Mouse (Mus musculus) gastrocnemius, postnatal 36 days (tissue): Measurements from ENCODE around the gene Lrrc58. TPM values are rescaled to one million over a fixed set of nuclear protein-coding genes. Genes with fewer than 3 reads are reported as not detected.
A peak's percentile ranks its signal among the peaks of the same experiment; 100 is the strongest.

Experiments used
- DNase-seq, 2 experiments: peaks; one replicate each; pipeline ENCODE4 v3.0.0; 2022
- intact Hi-C: fragments of 180-260 bp; cut with DNase I; formaldehyde crosslinking; loops from one replicate; pipeline ENCODE4 v1.15.1; 2025
- total RNA-seq, 2 experiments: library from RNA; stranded (reverse); gene quantifications; 2 replicates each; pipeline ENCODE4 v1.2.3; 2021

Gene Lrrc58
- total RNA-seq, 2 experiments from 2014 or later: 42.5 to 46.2 TPM

DNA sequence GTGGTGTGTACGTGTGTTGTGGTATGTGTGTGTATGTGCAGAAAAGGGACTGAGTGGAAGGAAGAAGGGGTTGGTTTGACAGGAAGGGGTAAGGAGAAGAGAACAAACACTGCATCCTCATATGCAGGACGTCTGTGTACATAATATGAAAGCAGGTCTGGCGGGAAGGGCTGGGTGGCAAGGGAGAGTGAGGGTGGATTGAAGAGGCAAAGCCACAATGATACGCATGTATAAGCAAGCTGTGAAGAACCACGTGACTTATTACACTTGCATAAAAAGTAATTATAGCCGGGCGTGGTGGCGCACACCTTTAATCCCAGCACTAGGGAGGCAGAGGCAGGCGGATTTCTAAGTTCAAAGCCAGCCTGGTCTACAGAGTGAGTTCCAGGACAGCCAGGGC lies 2.3 kb upstream of the Lrrc58 start:
- no peak for DNase-seq
- intact Hi-C loops: loop anchor here (5.0 kb wide), 1 partner anchor 59 kb away; no protein-coding TSS in a partner anchor

DNA sequence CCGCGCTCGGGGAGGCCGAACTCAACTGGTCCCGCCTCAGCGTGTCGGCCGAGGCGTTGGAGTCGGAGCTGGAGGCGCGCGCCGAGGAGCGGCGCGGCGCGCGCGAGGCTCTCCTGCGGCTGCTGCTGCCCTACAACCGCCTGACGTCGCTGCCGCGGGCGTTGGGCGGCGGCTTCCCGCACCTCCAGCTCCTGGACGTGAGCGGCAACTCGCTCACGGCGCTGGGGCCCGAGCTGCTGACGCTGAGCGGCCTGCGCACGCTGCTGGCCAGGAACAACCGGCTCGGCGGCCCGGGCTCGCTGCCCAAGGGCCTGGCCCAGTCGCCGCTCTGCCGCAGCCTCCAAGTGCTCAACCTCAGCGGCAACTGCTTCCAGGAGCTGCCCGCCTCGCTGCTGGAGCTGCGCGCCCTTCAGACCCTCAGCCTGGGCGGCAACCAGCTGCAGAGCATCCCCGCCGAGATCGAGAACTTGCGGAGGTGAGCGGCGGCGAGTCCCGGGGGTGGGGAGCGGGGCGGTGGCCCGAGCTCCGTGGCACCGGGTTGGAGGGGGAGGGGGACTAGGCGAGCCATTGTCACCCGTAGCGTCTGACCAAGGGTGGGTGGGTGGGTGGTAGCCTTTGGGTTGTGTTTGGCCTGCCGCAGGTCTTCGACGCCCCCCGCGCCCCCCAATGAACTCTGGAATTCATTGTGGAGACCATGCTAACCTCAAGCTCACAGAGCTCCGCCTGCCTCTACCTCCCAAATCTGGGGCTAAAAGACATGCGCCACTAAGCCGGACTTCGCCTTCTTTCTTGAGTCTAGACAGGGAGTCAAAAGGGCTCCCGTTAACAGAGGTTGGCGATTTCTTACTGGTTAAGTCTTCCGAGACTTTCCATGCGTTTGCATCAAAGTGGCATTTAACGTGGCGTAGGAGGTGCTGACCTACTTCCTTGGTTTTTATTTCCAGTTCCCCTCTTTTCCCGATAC lies 599 bp downstream of the Lrrc58 start:
- intact Hi-C loops: loop anchor here (5.0 kb wide), 1 partner anchor 61 kb away; no protein-coding TSS in a partner anchor
- DNase-seq: peak; percentile 34 to 63

DNA sequence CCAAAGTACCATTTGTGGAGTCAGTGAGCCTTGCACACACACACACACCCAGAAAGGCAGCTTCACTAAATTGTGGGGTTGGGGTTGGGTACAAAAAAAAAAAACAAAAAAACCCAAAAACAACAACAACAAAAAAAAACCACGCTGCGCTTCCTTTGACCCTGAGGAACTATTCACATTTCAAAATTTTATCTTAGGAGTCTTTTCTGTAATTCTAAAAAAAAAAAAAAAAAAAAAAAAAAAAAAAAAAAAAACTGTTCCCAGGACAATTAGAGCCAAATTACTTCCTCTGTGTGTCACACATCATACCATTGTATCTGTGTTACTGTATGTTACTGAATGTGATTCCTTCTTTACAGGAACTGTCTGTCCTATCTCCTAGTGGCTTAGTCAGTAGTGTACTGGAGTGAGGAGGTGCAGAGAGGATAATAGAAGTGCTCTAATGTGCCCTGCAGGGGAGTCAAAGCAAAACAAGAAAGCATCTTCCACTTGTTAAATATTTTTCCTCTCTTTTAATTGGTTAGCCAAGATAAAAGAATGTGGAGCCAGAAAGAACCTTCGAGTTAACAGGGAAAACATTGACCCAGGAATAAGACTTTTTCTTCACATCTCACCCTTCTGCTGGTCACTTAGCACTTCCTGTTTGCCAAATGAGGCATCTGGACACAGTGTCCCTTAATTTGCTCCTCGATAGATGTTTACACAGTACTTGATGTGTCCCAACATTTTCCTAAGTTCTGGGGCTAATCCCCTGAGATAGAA lies 1.5 kb downstream of the Lrrc58 start:
- intact Hi-C loops: loop anchor here (5.0 kb wide), 1 partner anchor 62 kb away; no protein-coding TSS in a partner anchor
- DNase-seq: no peak

DNA sequence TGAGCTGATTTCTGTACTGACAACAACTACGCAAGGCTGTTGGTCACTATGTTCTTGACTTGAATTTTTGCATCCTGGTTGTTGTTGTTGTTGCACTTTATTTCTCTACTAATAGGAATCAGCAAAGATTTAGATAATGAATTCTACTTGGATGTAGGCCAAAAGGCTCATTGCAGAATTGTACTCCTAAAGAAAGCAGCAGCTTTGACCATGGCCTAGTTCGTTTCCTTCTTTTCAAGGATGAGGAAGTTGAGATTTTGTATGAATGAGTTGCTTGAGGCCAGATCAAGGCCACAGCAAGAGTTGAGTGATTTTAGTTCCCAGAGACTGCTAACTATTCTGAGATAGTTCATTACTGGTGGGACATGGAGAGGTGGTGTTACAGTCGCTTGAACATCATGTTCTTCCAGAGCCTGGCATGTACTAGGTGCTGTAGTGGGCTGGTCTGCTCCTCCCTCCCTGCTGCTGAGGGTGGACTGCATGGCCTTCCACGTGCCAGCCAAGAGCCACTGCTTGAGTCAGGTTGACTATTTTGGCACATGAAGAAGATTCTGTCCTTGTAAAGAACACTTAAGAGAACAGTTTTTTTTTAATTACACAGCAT lies 3.0 kb downstream of the Lrrc58 start:
- peak in 1 of 2 experiments; percentile 23 for DNase-seq
- intact Hi-C loops: no loop called here

DNA sequence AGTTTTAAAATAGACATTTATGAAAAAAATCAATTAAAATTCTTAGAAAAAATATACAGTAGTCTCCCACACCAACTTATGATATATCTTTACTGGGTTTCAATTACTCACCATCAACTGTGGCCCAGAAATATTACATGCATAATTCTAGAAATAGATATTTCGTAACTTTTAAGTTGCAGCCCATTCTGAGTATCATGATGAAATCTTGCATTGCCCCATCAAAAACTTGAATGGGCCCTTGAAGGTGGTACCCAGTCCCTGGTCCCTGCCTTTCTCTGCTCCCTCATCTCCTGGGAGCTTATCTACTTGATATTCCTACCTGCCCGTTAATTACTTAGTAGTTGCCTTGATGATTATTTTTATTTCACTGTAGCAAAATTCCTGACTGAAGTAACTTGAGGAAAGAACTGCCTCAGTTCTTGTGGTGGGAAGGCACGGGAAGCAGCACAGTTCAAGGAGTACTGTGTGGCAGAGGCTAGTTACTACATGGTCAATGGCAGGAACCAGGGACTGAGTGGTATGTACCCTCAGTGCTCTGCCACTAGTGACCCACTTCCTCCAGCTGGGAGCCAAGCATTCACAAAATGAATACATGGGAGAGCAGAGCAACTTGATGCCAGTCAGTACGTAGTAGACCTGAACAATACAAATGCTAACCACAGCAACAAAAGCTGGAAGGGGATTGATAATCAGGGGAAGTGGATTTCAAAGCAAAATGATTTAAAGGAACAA lies 6.5 kb downstream of the Lrrc58 start:
- DNase-seq: no peak
- intact Hi-C loops: no loop called here

DNA sequence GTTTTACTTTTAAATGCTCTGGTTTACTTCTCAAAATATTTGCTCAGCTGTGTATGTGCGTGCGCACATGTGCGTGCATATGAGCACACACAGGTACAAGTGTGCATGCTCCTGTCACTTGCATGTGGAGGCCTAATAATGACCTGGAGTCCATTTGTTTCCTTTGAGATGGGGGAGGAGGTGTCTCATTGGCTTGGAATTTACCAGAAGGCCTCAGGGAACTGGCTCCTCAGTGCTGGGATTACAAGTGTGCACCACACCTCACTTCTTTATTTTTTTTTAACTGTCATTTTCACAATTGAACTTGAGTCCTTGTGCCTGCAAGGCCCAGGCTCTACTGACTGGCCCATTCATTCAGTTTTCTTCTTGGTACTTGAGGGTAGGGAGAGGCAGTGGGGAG lies 9.2 kb downstream of the Lrrc58 start:
- no peak for DNase-seq
- intact Hi-C loops: no loop called here

DNA sequence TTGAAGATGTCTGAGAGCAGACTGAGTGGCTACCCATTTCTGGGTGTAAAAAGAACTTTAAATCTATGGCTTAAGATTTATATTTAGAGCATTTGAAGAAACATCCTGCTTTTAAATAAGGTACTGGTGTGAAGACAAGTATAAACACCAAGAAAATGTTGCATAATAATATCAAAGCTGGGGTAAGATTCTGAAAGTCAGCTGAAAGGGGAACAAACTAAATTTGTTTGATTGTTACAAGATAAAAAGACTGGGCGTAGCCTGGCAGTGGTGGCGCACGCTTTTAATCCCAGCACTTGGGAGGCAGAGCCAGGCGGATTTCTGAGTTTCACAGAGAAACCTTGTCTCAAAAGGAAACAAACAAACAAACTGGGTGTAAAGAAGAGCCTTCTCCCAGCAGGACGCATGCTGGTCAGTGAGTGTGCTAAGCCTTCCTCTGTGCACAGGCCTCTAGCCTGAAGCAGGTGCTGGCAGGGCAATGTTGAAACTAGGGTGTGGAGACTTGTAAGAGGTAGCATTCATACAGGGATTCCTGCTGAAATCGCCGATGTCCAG lies 10.8 kb downstream of the Lrrc58 start:
- intact Hi-C loops: no loop called here

DNA sequence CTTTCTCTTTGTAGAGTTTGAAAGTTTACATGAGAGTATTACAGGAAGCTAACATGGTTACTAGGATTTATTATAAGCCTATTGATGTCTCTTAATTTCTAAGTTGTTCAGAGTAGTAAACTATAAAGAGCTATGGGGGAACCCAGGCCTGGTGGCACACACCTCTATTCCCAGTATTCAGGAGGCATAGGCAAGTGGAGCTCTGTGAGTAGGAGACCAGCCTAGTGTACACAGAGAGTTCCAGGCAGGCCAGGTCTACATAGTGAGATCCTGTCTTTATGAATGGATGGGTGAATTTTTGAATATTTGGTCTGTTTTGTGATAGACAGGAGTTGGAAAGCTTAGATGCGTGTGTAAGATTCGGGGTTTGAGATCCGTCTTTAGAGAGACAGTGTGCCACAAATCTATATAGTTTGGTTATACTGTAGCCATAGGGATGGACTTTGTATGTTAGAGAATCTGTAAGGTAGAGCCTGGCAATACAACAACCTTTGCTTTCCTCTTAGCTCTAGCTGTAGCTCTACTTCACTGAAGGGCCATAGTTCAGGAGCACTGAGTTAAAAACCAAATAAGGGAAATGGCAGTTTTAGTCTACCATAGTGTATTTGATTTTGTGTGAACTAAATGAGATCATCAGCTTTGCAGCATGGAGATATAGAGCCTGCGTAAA lies 11.7 kb downstream of the Lrrc58 start:
- DNase-seq: no peak
- intact Hi-C loops: no loop called here

More for the DNA sequence above, 10.8 kb downstream of the Lrrc58 start:
- no peak for DNase-seq

DNA sequence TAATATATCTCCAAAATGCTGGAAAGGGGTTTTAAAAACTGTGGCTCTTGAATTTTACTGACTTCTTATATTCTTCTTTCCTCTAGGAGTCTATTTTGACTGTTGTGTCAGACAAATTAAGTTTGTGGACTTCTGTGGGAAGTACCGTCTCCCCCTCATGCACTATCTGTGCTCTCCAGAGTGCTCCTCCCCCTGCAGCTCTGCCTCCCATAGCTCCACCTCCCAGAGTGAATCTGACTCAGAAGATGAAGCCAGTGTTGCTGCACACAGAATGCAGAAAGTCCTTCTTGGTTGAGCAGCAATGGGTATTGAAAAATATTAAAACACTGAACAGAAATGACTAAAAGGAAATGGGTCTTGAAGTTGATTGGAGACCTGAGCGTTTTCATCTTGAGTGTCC lies 13.0 kb downstream of the Lrrc58 start:
- intact Hi-C loops: no loop called here
- DNase-seq: no peak

DNA sequence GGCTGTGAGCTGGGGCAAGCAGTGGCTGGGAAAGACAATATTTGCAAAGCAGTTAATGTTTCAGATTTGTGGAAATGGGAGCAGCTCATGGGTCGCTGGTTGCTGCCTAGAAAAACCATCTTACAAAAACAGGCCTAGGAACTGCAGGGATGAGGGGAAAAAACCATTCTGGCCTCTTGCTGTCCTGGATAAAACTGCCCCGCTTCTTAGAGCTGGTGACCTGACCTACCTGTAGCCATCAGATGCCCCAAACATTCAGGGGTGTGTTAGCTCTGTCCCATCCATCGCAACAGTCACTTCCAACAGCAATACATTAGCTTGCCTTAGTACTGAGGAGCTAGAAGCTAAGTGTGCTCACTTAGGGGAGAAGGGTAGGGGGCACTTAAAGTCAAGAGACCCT lies 20.8 kb downstream of the Lrrc58 start:
- intact Hi-C loops: no loop called here
- DNase-seq: no peak

DNA sequence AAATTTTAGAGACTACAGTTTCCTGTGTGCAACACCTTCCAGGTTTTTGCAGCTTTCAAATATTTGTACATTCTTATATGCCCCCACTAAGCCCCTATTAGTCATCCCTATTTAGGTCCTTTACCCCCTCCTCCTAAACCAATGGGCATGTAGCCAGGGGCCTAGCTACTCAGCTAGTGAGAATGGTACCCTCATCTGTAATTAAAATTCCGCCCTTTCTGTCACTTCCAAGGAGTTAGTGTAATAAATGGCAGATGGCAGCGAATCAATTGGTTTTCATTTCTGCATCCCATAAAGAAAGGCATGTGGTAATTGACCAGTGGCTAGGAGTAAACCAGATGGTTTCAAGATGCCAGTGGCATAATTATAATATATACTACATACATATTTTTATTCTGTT lies 24.5 kb downstream of the Lrrc58 start:
- no peak for DNase-seq
- intact Hi-C loops: no loop called here

DNA sequence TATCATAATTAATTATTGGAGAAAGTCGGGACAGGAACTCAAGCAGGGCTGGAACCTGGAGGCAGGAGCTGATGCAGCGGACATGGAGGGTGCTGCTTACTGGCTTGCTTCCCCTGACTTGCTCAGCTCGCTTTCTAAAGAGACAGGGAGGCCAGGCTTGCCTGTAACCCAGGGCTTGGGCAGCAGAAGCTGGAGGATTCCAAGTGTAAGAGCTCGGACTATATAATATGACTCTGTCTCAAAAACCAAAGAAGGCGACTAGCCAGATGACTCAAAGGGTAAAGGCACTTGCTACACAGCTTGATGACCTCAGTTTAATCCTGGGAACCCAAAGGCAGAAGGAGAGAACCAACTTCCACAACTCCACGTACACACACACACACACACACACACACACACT lies 25.2 kb downstream of the Lrrc58 start:
- intact Hi-C loops: no loop called here
- DNase-seq: no peak

DNA sequence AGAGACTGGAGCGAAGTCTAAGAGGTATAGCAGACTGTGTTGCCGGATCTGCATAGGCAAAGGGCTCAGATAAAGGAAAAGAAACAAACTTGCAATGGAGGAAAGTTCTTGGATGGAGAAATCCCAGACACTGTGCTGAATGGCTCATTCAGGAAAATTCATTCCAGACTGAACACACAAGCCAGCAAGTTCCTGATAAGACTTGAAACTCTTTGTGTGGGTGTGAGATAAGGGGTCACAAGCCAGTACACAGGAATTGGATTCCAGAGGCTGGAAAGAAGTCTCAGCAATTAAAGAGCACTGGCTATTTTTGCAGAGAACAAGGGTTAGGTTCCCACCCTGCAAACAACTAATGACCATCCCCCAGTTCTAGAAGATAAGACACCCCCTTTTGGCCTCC lies 25.8 kb downstream of the Lrrc58 start:
- intact Hi-C loops: no loop called here
- DNase-seq: no peak

DNA sequence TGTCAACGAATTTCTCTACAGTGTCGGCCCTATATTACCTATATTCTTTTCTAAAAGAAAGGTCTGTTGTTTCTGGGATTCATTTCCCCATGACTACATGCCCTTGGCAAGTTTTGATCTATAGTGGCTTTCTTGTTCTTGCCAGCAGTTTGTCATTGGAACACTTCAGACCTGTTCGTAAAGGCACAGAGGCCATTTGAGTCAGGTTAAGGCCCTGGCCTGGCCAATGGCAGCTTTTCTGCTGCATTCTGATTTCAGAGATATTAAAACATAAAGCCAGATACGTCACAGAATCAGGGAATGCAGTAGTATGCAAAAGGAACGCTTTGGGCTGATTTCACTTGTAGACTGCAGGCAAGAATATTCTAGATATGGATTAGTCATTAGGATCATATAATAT lies 30.6 kb downstream of the Lrrc58 start:
- intact Hi-C loops: no loop called here
- DNase-seq: no peak

DNA sequence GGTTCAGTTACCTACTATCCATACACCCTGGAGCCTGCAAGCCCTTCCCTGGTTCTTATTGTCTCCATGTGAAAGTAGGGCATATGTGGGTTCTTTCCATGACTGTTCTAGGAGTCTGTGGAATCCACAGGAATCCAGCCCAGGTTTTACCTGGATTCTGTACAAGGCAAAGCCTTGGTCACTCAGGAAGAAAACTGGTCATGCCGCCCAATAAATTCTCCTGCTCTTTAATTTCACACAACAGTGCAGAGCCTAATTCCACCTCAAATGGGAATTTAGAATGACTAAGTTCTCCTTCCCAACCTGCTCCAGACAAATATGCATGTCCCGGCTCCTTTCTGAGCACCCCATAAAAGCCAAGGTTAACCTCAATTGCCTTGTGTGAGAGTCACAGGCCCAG lies 31.2 kb downstream of the Lrrc58 start:
- intact Hi-C loops: no loop called here
- DNase-seq: no peak

DNA sequence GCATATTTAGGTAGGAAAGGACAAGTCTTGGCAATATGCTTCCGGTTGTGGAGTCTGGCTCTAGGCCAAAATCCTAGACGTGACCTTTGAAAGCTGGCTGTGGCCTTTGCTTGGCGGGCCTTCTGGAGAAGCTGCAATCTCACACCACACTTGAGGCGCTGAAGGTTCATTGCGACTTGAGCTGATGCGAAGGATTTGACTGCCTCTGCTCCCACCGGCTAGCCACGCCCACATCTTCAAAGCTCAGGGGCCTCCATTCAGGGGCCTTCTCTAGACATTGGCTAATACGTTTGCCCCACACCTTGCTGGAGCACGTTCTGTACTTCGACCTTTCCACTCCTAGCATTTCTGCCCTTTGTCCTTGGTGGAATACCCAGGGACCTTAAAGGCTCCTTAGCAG lies 33.1 kb downstream of the Lrrc58 start:
- DNase-seq: no peak
- intact Hi-C loops: no loop called here

DNA sequence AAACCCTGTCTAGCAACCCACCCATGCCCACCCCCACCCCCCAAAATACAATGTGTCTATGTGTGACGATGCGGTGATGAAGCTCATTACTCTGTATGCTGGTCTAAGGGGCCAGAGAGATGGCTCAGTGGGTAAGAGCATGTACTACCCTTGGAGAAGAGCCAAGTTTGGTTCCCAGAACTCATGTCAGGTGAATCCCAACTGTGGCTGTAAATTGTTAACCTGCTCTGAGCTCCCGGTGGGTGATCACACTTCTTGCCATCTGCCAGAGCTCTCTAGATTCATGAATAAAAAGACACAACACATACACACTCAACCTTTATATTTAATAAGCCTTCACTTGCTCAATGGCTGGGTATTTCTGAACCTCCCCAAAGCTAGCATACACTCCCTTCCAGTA lies 38.3 kb downstream of the Lrrc58 start:
- intact Hi-C loops: loop anchor here (5.0 kb wide), 1 partner anchor 469 kb away; no protein-coding TSS in a partner anchor
- DNase-seq: no peak

DNA sequence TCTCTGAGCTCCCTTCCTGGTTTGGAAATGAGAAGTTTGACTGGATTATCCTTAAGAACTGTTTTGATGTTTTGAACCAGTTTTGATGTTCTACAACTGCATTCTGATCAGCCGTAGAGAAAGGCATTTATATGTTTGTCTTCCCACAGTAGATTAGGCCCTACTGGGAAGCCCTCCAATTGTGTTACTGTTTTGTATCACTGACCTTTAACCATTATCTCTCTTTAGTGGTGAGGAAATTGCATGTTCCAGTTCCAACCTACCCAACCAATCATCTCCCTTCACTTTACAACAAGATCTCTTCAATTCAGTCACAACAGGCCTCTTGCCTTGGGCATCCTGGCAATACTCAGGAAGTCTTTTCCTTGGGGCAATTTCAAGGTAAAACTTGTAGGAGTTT lies 42.9 kb downstream of the Lrrc58 start:
- DNase-seq: no peak

DNA sequence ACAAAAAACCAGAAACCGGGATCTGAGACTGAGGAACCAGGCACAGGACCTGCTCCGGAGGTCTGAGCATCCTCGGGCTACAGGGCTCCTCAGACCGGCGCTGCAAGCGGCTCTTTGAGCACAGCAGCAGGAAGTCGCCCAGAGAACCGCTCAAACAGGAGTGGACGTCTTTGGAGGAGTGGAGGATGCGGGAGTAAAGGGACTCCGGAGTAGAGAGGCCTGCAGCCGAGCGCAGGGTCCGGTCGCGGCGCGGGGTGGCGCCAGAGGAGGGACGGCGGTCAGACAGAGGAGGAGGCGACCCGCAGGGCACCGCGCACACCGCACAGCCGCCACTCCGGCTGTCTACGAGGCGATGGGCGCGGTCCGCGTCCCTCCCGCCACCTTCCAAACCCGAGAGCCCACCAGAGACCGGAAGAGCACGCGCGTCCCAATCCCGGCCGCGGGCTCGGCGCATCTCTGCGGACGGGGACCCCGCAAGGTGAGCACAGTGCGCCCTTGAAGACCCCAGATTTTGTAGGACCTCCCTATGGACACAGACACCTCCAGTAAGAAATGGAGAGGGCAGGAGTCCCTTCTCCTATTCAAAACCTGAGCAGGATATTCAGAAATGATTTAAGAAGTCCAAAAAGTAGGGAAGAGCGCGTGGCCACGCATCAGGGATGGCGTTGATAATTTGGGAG lies 48.1 kb downstream of the Lrrc58 start, which contains the start of gene Gpr156:
Gene Gpr156, plus strand, starts transcription at position 359 of the 680 bp plus-strand sequence.
- intact Hi-C loops: no loop called here
- DNase-seq: peak; percentile 21 to 22

More for the DNA sequence above, 42.9 kb downstream of the Lrrc58 start:
- intact Hi-C loops: no loop called here
